Mouse (Mus musculus) kidney, adult 2 months (tissue): ENCODE data around the gene Abi1. TPM values are rescaled to one million over a fixed set of nuclear protein-coding genes. Genes with fewer than 3 reads are reported as not detected.

ENCODE experiments used
- DNase-seq: peaks from one replicate; pipeline ENCODE4 v3.0.0; 2021
- H3K27ac ChIP-seq: fragments of 200-500 bp; 2 replicates; pipeline ENCODE4 v1.5.1; 2012; ENCODE audit warnings: low read depth, low read length, control low read depth, inconsistent platforms; ENCODE audit not compliant: insufficient read depth
- H3K27me3 ChIP-seq: fragments of 200-500 bp; replicated peaks from 2 replicates; pipeline ENCODE4 v1.6.1; 2012; ENCODE audit warnings: mild to moderate bottlenecking, moderate library complexity, low read length, inconsistent platforms; ENCODE audit not compliant: control insufficient read depth, insufficient read depth
- H3K36me3 ChIP-seq: fragments of 200-500 bp; 2 replicates; pipeline ENCODE4 v1.6.1; 2012; ENCODE audit warnings: mild to moderate bottlenecking, moderate library complexity, low read length, inconsistent platforms; ENCODE audit not compliant: control insufficient read depth, insufficient read depth
- H3K4me1 ChIP-seq: fragments of 200-500 bp; 2 replicates; pipeline ENCODE4 v1.6.1; 2011; ENCODE audit warnings: low read length; ENCODE audit not compliant: control insufficient read depth, insufficient read depth
- H3K4me3 ChIP-seq: fragments of 200-500 bp; 2 replicates; pipeline ENCODE4 v1.5.1; 2011; ENCODE audit warnings: mild to moderate bottlenecking, low read depth, low read length, control low read depth; ENCODE audit not compliant: insufficient read depth
- CTCF ChIP-seq: fragments of 200-500 bp; conservative IDR thresholded peaks from 2 replicates; pipeline ENCODE4 v1.5.1; 2011; ENCODE audit warnings: low read depth, mild to moderate bottlenecking, control low read depth, low read length, moderate library complexity, mixed read lengths; ENCODE audit not compliant: insufficient read depth, insufficient read length
- POLR2A ChIP-seq: fragments of 200-500 bp; IDR thresholded peaks from one replicate; pipeline ENCODE4 v1.6.1; 2011; ENCODE audit warnings: low read depth, low read length, control low read depth
- WGBS: fragments of 180-500 bp; shearing (Covaris S2); methylation state at CpG from one replicate; pipeline ENCODE4 v1.1.7; 2018; 5-methylcytosine and 5-hydroxymethylcytosine counted together
- polyA plus RNA-seq: library from polyadenylated mRNA; depleted of rRNA; stranded (reverse); fragments of >200 nt; gene quantifications from 2 replicates; pipeline ENCODE4 v1.2.3, GENCODE M21; 2012

Abi1 gene
- polyA plus RNA-seq, 1 experiment = 72.9 TPM

GRCm38 (mm10) chr2:23034692-23035435 lies 5.2 kb downstream of the Abi1 start:
- no peak for DNase-seq
- no peaks in the 10 kb centered on the region for H3K27me3 ChIP-seq

DNA sequence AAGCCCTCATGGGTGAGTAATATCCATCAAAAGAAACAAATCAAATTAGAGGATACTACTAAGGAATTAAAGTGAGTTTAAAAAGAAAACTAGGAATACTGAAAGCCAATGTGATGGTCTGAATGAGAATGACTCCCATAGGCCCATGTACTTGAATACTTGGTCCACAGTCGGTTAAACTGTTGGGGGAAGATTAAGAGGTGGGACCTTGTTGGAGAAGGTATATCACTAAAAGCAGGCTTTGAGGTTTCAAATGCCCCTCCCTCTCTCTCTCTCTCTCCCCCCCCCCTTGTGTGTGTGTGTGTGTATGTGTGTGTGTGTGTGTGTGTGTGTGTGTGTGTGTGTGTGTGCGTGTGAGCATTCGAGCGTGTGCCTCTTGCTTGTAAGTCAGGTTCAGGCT lies 9.4 kb downstream of the Abi1 start:
- peaks cover 2% of the 10 kb centered on the region; the same call in 1 of the 2 replicates for H3K4me1 ChIP-seq
- no peak overlapping the region for H3K27ac ChIP-seq
- DNase-seq = no peak
- no peak overlapping the region for H3K4me3 ChIP-seq
- no peaks in the 10 kb centered on the region for H3K36me3 ChIP-seq
- no peaks in the 10 kb centered on the region for H3K27me3 ChIP-seq
- 96% methylated on average over 2 of the region's 4 CpGs for WGBS
- no peak for TF ChIP-seq POLR2A
- TF ChIP-seq CTCF = no peak

More at GRCm38 (mm10) chr2:23034692-23035435, 5.2 kb downstream of the Abi1 start:
- TF ChIP-seq POLR2A = no peak
- TF ChIP-seq CTCF = no peak
- H3K27ac ChIP-seq = no peak overlapping the region
- 63% methylated on average over 3 of the region's 3 CpGs for WGBS
- no peaks in the 10 kb centered on the region for H3K36me3 ChIP-seq
- H3K4me1 ChIP-seq = peaks cover 11% of the 10 kb centered on the region; the same call in 1 of the 2 replicates
- no peak overlapping the region for H3K4me3 ChIP-seq

GRCm38 (mm10) chr2:23028826-23029225 lies 11.2 kb downstream of the Abi1 start:
- no peaks in the 10 kb centered on the region; the same call in 1 of the 2 replicates for H3K4me1 ChIP-seq
- H3K36me3 ChIP-seq = no peaks in the 10 kb centered on the region
- H3K27me3 ChIP-seq = no peaks in the 10 kb centered on the region
- H3K27ac ChIP-seq = no peak overlapping the region
- no peak for DNase-seq
- TF ChIP-seq CTCF = no peak
- TF ChIP-seq POLR2A = no peak
- no peak overlapping the region for H3K4me3 ChIP-seq
- WGBS = 95% methylated on average over 4 of the region's 4 CpGs

GRCm38 (mm10) chr2:23026379-23026778 lies 13.7 kb downstream of the Abi1 start:
- Histone ChIP-seq H3K27ac (no peak overlapping the region), H3K4me3 (no peak overlapping the region), H3K27me3 (no peaks in the 10 kb centered on the region), H3K36me3 (no peaks in the 10 kb centered on the region), H3K4me1 (peaks cover 1% of the 10 kb centered on the region)
- WGBS = 75% methylated on average over 1 of the region's 1 CpGs
- no peak for DNase-seq
- TF ChIP-seq CTCF = no peak
- TF ChIP-seq POLR2A = no peak

- no peaks in the 10 kb centered on the region for H3K27me3 ChIP-seq
- peaks cover 5% of the 10 kb centered on the region for H3K4me1 ChIP-seq
- TF ChIP-seq CTCF (no peak), POLR2A (no peak)
- H3K36me3 ChIP-seq = no peaks in the 10 kb centered on the region
- WGBS = 75% methylated on average over 4 of the region's 4 CpGs
- DNase-seq = no peak
- no peak overlapping the region for H3K4me3 ChIP-seq
- no peak overlapping the region for H3K27ac ChIP-seq
Observed at GRCm38 (mm10) chr2:23023714-23024282, 16.2 kb downstream of the Abi1 start.

GRCm38 (mm10) chr2:23023023-23023422 lies 17.0 kb downstream of the Abi1 start:
- Histone ChIP-seq H3K4me3 (no peak overlapping the region), H3K27ac (no peak overlapping the region), H3K36me3 (no peaks in the 10 kb centered on the region), H3K4me1 (peaks cover 5% of the 10 kb centered on the region), H3K27me3 (no peaks in the 10 kb centered on the region)
- TF ChIP-seq CTCF (no peak), POLR2A (no peak)
- no peak for DNase-seq
- 89% methylated on average over 3 of the region's 3 CpGs for WGBS

DNA sequence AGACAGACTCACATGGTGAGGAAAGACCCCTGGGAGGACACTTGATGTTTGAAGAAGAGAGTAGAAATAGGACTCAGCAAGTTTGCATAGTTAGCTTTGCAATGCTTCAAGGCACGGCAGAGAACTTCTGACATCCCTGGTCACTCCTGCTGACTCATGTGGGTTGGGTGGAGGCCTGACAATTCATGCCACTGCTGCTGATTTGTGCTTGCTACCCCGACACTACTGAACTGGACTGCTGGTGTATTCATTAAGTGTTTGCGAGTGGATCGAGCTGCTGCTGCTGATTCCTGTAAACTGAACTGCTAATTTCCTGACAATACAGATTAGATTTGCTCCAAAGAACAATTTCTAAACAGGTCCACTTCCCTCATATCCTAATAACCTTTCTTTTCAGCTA lies 18.3 kb downstream of the Abi1 start:
- TF ChIP-seq CTCF = no peak
- TF ChIP-seq POLR2A = no peak
- WGBS = 10% methylated on average over 4 of the region's 4 CpGs
- no peak overlapping the region for H3K27ac ChIP-seq
- no peaks in the 10 kb centered on the region for H3K27me3 ChIP-seq
- H3K36me3 ChIP-seq = no peaks in the 10 kb centered on the region
- DNase-seq = peak; percentile 42
- H3K4me3 ChIP-seq = no peak overlapping the region
- peaks cover 5% of the 10 kb centered on the region for H3K4me1 ChIP-seq
